Mouse (Mus musculus): Measurements from ENCODE around the gene Ifi203.
"Not testable (repeated sequence)": the region's sequence is repeated elsewhere in the genome, so short reads cannot be mapped to it uniquely, and the experiment has no call there.

- not testable (repeated sequence) for TF ChIP-seq HCFC1 (IDR thresholded peaks at IDR 0.05; ENCODE audit: borderline replicate concordance, insufficient read depth, low read length); CHD2 (IDR thresholded peaks at IDR 0.05; ENCODE audit: low read depth, low read length); ZNF384 (IDR thresholded peaks at IDR 0.05; ENCODE audit: low read depth, low read length)
These were observed 62.3 kb downstream of the Ifi203 start for GRCm38 (mm10) chr1:173880004-173880666.
